Mouse (Mus musculus) heart, embryonic 13.5 days (tissue): ENCODE measurements at regions not wholly inside any gene's neighbourhood (a gene's known extent, or its start where the extent isn't known, plus 50 kb on each side); places are given as distances from the start of the nearest gene placed in this dataset.

Source experiments
- ATAC-seq: fragments of 200-750 bp; cut with Nextera tagmentation; 2 replicates; pipeline ENCODE4 v1.8.0; 2017; ENCODE audit warnings: moderate TSS enrichment; ENCODE audit not compliant: insufficient number of reproducible peaks, low FRiP score, low TSS enrichment; ENCODE audit errors: extremely low read depth
- H3K27ac ChIP-seq: fragments of 300-500 bp; sonication (generic); replicated peaks from 2 replicates; pipeline ENCODE4 v1.5.1; 2015; ENCODE audit warnings: moderate library complexity, mild to moderate bottlenecking, inconsistent platforms
- H3K27me3 ChIP-seq: fragments of 300-500 bp; sonication (generic); replicated peaks from 2 replicates; pipeline ENCODE4 v1.6.1; 2015; ENCODE audit warnings: mild to moderate bottlenecking, inconsistent platforms
- H3K36me3 ChIP-seq: fragments of 300-500 bp; sonication (generic); 2 replicates; pipeline ENCODE4 v1.6.1; 2015; ENCODE audit warnings: mild to moderate bottlenecking, inconsistent platforms
- H3K4me1 ChIP-seq: fragments of 300-500 bp; sonication (generic); 2 replicates; pipeline ENCODE4 v1.6.1; 2015; ENCODE audit warnings: inconsistent platforms
- H3K4me2 ChIP-seq: fragments of 300-500 bp; sonication (generic); 2 replicates; pipeline ENCODE4 v1.6.1; 2015; ENCODE audit warnings: inconsistent platforms, mild to moderate bottlenecking, moderate library complexity
- H3K4me3 ChIP-seq: fragments of 300-500 bp; sonication (generic); 2 replicates; pipeline ENCODE4 v1.5.1; 2015; ENCODE audit warnings: moderate library complexity, mild to moderate bottlenecking, inconsistent platforms
- H3K9ac ChIP-seq: fragments of 300-500 bp; sonication (generic); 2 replicates; pipeline ENCODE4 v1.6.1; 2015; ENCODE audit warnings: inconsistent platforms, mild to moderate bottlenecking, moderate library complexity
- H3K9me3 ChIP-seq: fragments of 300-500 bp; sonication (generic); 2 replicates; pipeline ENCODE4 v1.6.1; 2016; ENCODE audit warnings: inconsistent platforms
- WGBS: fragments of 180-500 bp; shearing (Covaris S2); methylation state at CpG from one replicate; pipeline ENCODE4 v1.1.7; 2015; ENCODE audit warnings: mixed read lengths; 5-methylcytosine and 5-hydroxymethylcytosine counted together

DNA sequence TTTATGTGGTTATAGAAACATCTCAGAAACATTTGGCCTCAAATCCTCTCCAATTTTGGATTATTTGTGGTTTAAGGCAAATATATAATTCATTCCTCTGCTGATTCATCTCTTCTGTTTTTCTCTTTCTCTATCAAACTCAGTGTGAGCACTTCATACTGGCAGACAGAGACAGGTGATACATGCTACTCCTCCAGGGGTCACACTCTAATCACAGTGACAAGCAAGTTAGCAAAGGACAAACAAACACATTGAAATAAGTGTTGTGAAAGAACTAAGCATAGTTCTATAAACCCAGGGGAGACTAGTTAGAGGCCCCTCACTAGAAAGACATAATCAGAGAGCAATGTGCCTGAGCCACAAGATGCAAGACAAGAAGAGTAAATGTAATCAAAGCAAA, 101.3 kb upstream of the Klf6 start:
- Histone ChIP-seq H3K4me3 (no peak overlapping the region), H3K9me3 (no peaks in the 10 kb centered on the region), H3K4me2 (no peak overlapping the region), H3K27me3 (no peaks in the 10 kb centered on the region), H3K36me3 (no peaks in the 10 kb centered on the region), H3K9ac (no peak overlapping the region), H3K27ac (no peak overlapping the region), H3K4me1 (no peaks in the 10 kb centered on the region; the same call in 1 of the 2 replicates)
- no peak for ATAC-seq

GRCm38 (mm10) chr13:5766394-5766793, 94.9 kb upstream of the Klf6 start:
- Histone ChIP-seq H3K4me3 (no peak overlapping the region), H3K27me3 (no peaks in the 10 kb centered on the region), H3K4me2 (no peak overlapping the region), H3K27ac (no peak overlapping the region), H3K9ac (no peak overlapping the region), H3K36me3 (no peaks in the 10 kb centered on the region), H3K9me3 (no peaks in the 10 kb centered on the region), H3K4me1 (peaks cover 17% of the 10 kb centered on the region)
- no peak for ATAC-seq
- 62% methylated on average over 6 of the region's 6 CpGs for WGBS

- Histone ChIP-seq H3K4me2 (no peak overlapping the region), H3K27me3 (no peaks in the 10 kb centered on the region), H3K4me3 (no peak overlapping the region), H3K27ac (no peak overlapping the region), H3K4me1 (peaks cover 17% of the 10 kb centered on the region), H3K9me3 (no peaks in the 10 kb centered on the region), H3K36me3 (no peaks in the 10 kb centered on the region), H3K9ac (no peak overlapping the region)
- ATAC-seq: no peak
- 62% methylated on average over 1 of the region's 1 CpGs for WGBS
Measured at GRCm38 (mm10) chr13:5767202-5767601, 94.1 kb upstream of the Klf6 start.

DNA sequence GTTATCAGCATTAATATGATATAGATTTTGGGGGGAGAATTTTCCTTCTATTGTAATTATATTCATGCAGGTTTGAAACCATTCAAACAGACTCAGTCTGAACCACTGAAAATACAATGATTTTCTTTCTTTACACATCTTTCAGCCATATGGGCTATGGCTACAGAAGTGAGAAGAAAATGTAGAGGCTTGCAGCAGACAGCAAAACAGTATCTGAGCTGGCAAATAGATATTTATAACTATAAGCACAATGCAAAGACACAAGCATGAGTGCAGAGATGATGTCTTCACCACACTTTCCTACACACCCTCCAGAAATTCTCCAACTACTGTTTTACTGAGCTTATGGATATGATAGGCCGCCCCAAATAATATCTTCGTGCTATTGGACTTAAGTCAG, 92.6 kb upstream of the Klf6 start:
- Histone ChIP-seq H3K9me3 (no peaks in the 10 kb centered on the region), H3K27me3 (no peaks in the 10 kb centered on the region), H3K4me3 (no peak overlapping the region), H3K27ac (no peak overlapping the region), H3K4me2 (no peak overlapping the region), H3K4me1 (peaks cover 17% of the 10 kb centered on the region), H3K9ac (no peak overlapping the region), H3K36me3 (no peaks in the 10 kb centered on the region)
- no peak for ATAC-seq
- WGBS: 81% methylated on average over 2 of the region's 2 CpGs

GRCm38 (mm10) chr13:5769283-5770260, 91.7 kb upstream of the Klf6 start:
- Histone ChIP-seq H3K4me1 (peaks cover 17% of the 10 kb centered on the region), H3K9ac (no peak overlapping the region), H3K27me3 (no peaks in the 10 kb centered on the region), H3K4me2 (no peak overlapping the region), H3K9me3 (no peaks in the 10 kb centered on the region), H3K27ac (no peak overlapping the region; the same call in 1 of the 2 replicates), H3K4me3 (no peak overlapping the region), H3K36me3 (no peaks in the 10 kb centered on the region)
- WGBS: 52% methylated on average over 7 of the region's 7 CpGs
- no peak for ATAC-seq

GRCm38 (mm10) chr13:5773811-5774210, 87.5 kb upstream of the Klf6 start:
- Histone ChIP-seq H3K9me3 (no peaks in the 10 kb centered on the region), H3K27ac (no peak overlapping the region), H3K9ac (no peak overlapping the region), H3K4me1 (peaks cover 20% of the 10 kb centered on the region), H3K4me3 (no peak overlapping the region), H3K27me3 (no peaks in the 10 kb centered on the region), H3K4me2 (no peak overlapping the region), H3K36me3 (no peaks in the 10 kb centered on the region)
- 70% methylated on average over 3 of the region's 3 CpGs for WGBS
- no peak for ATAC-seq

DNA sequence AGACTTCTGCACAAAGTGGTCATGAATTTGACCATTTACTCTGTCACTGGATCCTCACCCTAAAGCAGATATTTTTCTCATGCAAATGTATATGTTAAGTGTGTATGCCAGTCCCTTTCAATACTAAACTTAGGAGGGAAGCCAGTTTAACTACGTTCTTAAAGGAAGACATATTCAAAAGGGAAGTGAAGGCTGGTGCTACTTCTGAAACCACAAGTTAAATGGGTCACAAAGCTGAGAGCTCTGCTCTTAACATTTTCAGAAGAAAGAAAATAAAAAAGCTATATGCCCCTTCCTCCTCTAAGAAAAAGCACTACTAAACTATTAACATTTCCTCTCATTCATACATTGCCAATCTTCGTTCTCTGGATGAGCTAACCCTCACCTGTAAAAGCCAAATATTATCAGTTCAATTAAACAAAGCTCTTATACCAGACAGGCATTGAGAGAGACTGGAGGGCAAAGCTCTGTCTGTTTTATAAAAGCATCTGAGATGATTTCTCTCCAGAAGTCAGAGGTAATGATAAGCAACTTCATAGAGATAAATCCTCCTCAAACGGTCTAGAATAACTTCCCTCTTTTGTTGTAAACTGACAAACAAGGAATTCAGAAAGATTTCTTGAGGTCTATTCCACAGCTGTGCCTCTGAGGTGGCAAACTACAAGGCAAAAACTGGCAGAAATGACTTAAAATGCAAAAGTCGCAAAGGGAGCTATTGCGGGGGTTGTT, 82.7 kb upstream of the Klf6 start:
- Histone ChIP-seq H3K36me3 (no peaks in the 10 kb centered on the region), H3K4me3 (no peak overlapping the region), H3K27me3 (no peaks in the 10 kb centered on the region), H3K9me3 (no peaks in the 10 kb centered on the region), H3K27ac (no peak overlapping the region), H3K9ac (no peak overlapping the region), H3K4me1 (0 out of 2 replicates have a peak, but pooled peaks cover 9% of the 10 kb centered on the region), H3K4me2 (no peak overlapping the region)
- ATAC-seq: no peak
- WGBS: 53% methylated on average over 5 of the region's 5 CpGs

DNA sequence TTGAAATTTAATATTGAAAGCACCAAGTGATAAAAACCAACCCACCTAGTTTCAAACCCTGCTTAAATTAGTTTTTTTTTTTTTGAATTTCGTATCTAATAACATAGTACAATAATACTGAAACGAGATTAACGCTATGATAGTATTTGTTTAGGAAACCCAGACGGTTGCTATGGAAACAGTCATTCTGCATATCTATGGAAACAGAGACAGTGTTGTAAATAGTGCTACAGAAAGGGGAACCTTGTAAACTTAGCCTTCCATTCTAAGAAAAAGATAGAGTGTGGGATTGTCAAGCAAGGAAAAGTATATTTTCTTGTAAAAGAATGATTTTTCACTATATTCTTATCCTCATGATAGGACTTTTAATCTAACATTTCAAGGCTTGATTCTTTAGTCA, 81.9 kb upstream of the Klf6 start:
- Histone ChIP-seq H3K4me3 (no peak overlapping the region), H3K9me3 (no peaks in the 10 kb centered on the region), H3K27me3 (no peaks in the 10 kb centered on the region), H3K4me2 (no peak overlapping the region), H3K9ac (no peak overlapping the region), H3K4me1 (0 out of 2 replicates have a peak, but pooled peaks cover 9% of the 10 kb centered on the region), H3K36me3 (no peaks in the 10 kb centered on the region), H3K27ac (no peak overlapping the region)
- 46% methylated on average over 4 of the region's 4 CpGs for WGBS
- ATAC-seq: no peak

GRCm38 (mm10) chr13:5782540-5782939, 78.7 kb upstream of the Klf6 start:
- 66% methylated on average over 1 of the region's 1 CpGs for WGBS
- H3K9ac ChIP-seq: no peak overlapping the region
- no peaks in the 10 kb centered on the region for H3K27me3 ChIP-seq
- 0 out of 2 replicates have a peak, but pooled peaks cover 9% of the 10 kb centered on the region for H3K4me1 ChIP-seq
- no peak overlapping the region for H3K27ac ChIP-seq
- H3K4me3 ChIP-seq: no peak overlapping the region
- ATAC-seq: no peak
- no peaks in the 10 kb centered on the region for H3K9me3 ChIP-seq
- no peaks in the 10 kb centered on the region for H3K36me3 ChIP-seq
- no peak overlapping the region for H3K4me2 ChIP-seq

DNA sequence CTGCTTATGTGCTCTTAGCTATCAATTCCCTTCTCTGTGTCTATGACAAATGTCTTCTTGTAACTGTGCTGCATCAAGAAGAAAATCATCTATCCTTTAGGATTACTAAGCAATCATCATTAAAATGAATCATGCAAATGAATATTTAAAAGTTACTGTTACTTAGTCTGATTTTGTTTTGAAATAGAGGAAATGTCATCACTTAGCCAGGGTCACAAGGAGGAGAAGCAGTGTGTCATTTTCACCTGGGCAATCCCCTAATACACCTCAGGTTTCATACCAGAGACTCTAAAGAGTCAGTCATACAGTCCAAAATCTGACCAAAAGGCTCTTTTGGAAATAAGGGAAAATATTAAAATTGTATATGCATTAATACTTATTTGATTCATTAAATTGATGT, 74.2 kb upstream of the Klf6 start:
- Histone ChIP-seq H3K27me3 (no peaks in the 10 kb centered on the region), H3K4me3 (no peak overlapping the region), H3K27ac (no peak overlapping the region), H3K36me3 (no peaks in the 10 kb centered on the region), H3K4me1 (0 out of 2 replicates have a peak, but pooled peaks cover 5% of the 10 kb centered on the region), H3K9me3 (no peaks in the 10 kb centered on the region), H3K4me2 (no peak overlapping the region), H3K9ac (no peak overlapping the region)
- ATAC-seq: no peak

GRCm38 (mm10) chr13:5789302-5789701, 72.0 kb upstream of the Klf6 start:
- H3K9ac ChIP-seq: no peak overlapping the region
- H3K36me3 ChIP-seq: no peaks in the 10 kb centered on the region
- 0 out of 2 replicates have a peak, but pooled peaks cover 5% of the 10 kb centered on the region for H3K4me1 ChIP-seq
- no peaks in the 10 kb centered on the region for H3K27me3 ChIP-seq
- 58% methylated on average over 3 of the region's 3 CpGs for WGBS
- H3K4me3 ChIP-seq: no peak overlapping the region
- H3K27ac ChIP-seq: no peak overlapping the region
- no peaks in the 10 kb centered on the region for H3K9me3 ChIP-seq
- ATAC-seq: no peak
- no peak overlapping the region for H3K4me2 ChIP-seq
